Comparison of ENCODE assay signal across 10 mouse cellular contexts in the genomic region with DNA sequence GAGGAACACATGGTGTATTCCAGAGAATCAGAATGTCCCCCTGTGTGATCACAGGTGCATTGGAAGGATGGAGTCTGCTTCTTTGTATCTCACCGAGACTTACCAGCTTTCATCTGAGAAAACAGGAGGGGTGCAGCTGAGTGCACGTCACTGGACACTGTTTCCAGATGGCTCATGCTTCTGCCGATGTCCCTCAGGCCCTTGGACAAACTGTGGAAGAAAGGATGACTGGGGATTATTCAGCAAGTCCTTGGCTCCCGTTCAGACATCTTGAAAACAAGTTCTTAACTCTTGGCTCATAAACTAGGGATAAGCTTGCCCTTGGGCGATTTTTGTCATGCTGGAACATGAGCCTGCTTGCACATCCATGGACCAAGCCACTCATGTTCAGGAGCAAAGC. TPM values are rescaled to one million over a fixed set of nuclear protein-coding genes. Genes with fewer than 3 reads are reported as not detected.
DNase-seq lines count a peak whose midpoint lies in the region; ATAC-seq and TF ChIP-seq lines count a peak whose summit lies in the region.
"Had no signal": no experiment of that assay in that cellular context is flagged by ENCODE, and none has a peak within 500 bp of the region (broad histone marks: within the 10 kb centered on the region; RNA-seq: fewer than 3 reads in every experiment).

No protein-coding gene starts in this region.

- ATAC-seq in heart, embryonic 12.5 days (ENCODE audit: insufficient number of reproducible peaks, low FRiP score) = no peak

- 0 out of 2 replicates have a peak, but pooled peaks cover 3% of the 10 kb centered on the region for H3K4me1 ChIP-seq in heart, embryonic 12.5 days (replicated peaks)
- no peaks in the 10 kb centered on the region for H3K4me1 ChIP-seq in heart, embryonic 10.5 days

- WGBS in heart, embryonic 12.5 days = 76% methylated on average over 5 of the region's 5 CpGs
- WGBS in heart, embryonic 10.5 days = 79% methylated on average over 5 of the region's 5 CpGs

- no peak overlapping the region for H3K9ac ChIP-seq in heart, embryonic 12.5 days
- H3K9ac ChIP-seq: embryonic facial prominence, embryonic 15.5 days had no signal

- no peak for TF ChIP-seq CTCF in layer of hippocampus, adult 2 months (conservative IDR thresholded peaks at IDR 0.05)

- peaks cover 21% of the 10 kb centered on the region for H3K9me3 ChIP-seq in heart, embryonic 12.5 days (replicated peaks)
- 0 out of 2 replicates have a peak, but pooled peaks cover 7% of the 10 kb centered on the region for H3K9me3 ChIP-seq in heart, embryonic 10.5 days
- H3K9me3 ChIP-seq: embryonic facial prominence, embryonic 15.5 days had no signal

- H3K4me3 ChIP-seq in heart, embryonic 12.5 days = no peak overlapping the region
- no peak overlapping the region for H3K4me3 ChIP-seq in heart, embryonic 10.5 days
- H3K4me3 ChIP-seq in layer of hippocampus, adult 2 months = no peak overlapping the region
- H3K4me3 ChIP-seq: embryonic facial prominence, embryonic 15.5 days had no signal

- H3K27ac ChIP-seq in heart, embryonic 12.5 days (ENCODE audit: poor library complexity, severe bottlenecking) = no peak overlapping the region
- no peak overlapping the region for H3K27ac ChIP-seq in heart, embryonic 10.5 days
- H3K27ac ChIP-seq in layer of hippocampus, adult 2 months = no peak overlapping the region
- H3K27ac ChIP-seq: embryonic facial prominence, embryonic 15.5 days had no signal

- no peaks in the 10 kb centered on the region for H3K27me3 ChIP-seq in heart, embryonic 12.5 days (replicated peaks)
- no peaks in the 10 kb centered on the region for H3K27me3 ChIP-seq in heart, embryonic 10.5 days (ENCODE audit: insufficient read depth, poor library complexity, severe bottlenecking)
- H3K27me3 ChIP-seq: embryonic facial prominence, embryonic 15.5 days had no signal

- peak; percentile 74 to 89 for DNase-seq in heart, adult 18-20 months
- DNase-seq in testis, postnatal 14 days (ENCODE audit: low spot score) = peak; percentile 36
- no peak for DNase-seq in testis, postnatal 10 days (ENCODE audit: low spot score)
- DNase-seq in heart, embryonic 10.5 days (ENCODE audit: low spot score) = peak; percentile 69
- no peak for DNase-seq in layer of hippocampus, adult 2 months (ENCODE audit: low spot score in 2 of 2)
- DNase-seq in right cerebral cortex, postnatal 4 days = no peak

- no peak overlapping the region for H3K4me2 ChIP-seq in heart, embryonic 12.5 days
- H3K4me2 ChIP-seq: embryonic facial prominence, embryonic 15.5 days had no signal

- no peaks in the 10 kb centered on the region for H3K36me3 ChIP-seq in heart, embryonic 12.5 days
- no peaks in the 10 kb centered on the region for H3K36me3 ChIP-seq in heart, embryonic 10.5 days
- H3K36me3 ChIP-seq: embryonic facial prominence, embryonic 15.5 days had no signal

RNA-seq across cellular contexts. Expression of gene Medag, which starts 8.2 kb away (rescaled TPM):
- total RNA-seq in heart, adult 18-20 months (2021) = 10 to 100 TPM in 1 of 2 experiments, 1 to 10 TPM in 1; 8.8 to 10.5 TPM
- polyA plus RNA-seq in heart, embryonic 12.5 days (2016; fragmentation: Nextera tagmentation; extraction: Ambion mirVana) = 1.2 and 1.4 TPM in 2 replicates
- 0.26 and 0.62 TPM in 2 replicates for polyA plus RNA-seq in heart, embryonic 10.5 days (2016; fragmentation: Nextera tagmentation; extraction: Ambion mirVana)
- 1 to 10 TPM; 3.9 to 4.0 TPM for total RNA-seq in layer of hippocampus, adult 2 months (2021)

RNA-seq across cellular contexts. Expression of gene Tex26, which starts 36.1 kb away (rescaled TPM):
- total RNA-seq in heart, adult 18-20 months (2021) = not detected
- 0.56 and 0.77 TPM in 2 replicates for polyA plus RNA-seq in heart, embryonic 12.5 days (2016; fragmentation: Nextera tagmentation; extraction: Ambion mirVana)
- 0.58 and 0.78 TPM in 2 replicates for polyA plus RNA-seq in heart, embryonic 10.5 days (2016; fragmentation: Nextera tagmentation; extraction: Ambion mirVana)
- under 1 TPM; 0.49 to 0.69 TPM for total RNA-seq in layer of hippocampus, adult 2 months (2021)
- total RNA-seq: hematopoietic stem cell, adult 5-6 weeks; megakaryocyte progenitor cell, adult 5-6 weeks had no signal

Comparison
In these comparisons a context has a peak if more than half of its experiments do, and no peak if none do; other contexts are left out.
1. DNase-seq: peak in heart, adult 18-20 months (2 of 2), testis, postnatal 14 days (single experiment) and heart, embryonic 10.5 days (single experiment); none in testis, postnatal 10 days (single experiment), layer of hippocampus, adult 2 months (0 of 2) and right cerebral cortex, postnatal 4 days (single experiment).